Mouse (Mus musculus) ES-Bruce4 (cell line): ENCODE measurements around the gene Slc11a2. TPM values are rescaled to one million over a fixed set of nuclear protein-coding genes. Genes with fewer than 3 reads are reported as not detected.

Source experiments
- H3K27ac ChIP-seq: 2 replicates; pipeline ENCODE4 v1.5.1; 2012; ENCODE audit warnings: low read length, inconsistent platforms; ENCODE audit not compliant: insufficient read depth
- H3K27me3 ChIP-seq: 2 replicates; pipeline ENCODE4 v1.6.1; 2012; ENCODE audit warnings: mild to moderate bottlenecking, low read length, inconsistent platforms; ENCODE audit not compliant: control insufficient read depth, poor library complexity, insufficient read depth, severe bottlenecking
- H3K36me3 ChIP-seq: 2 replicates; pipeline ENCODE4 v1.6.1; 2012; ENCODE audit warnings: inconsistent platforms, mild to moderate bottlenecking, low read length, moderate library complexity; ENCODE audit not compliant: control insufficient read depth, poor library complexity, insufficient read depth, severe bottlenecking
- H3K4me1 ChIP-seq: one replicate; pipeline ENCODE4 v1.8.1; 2011; ENCODE audit warnings: low read length; ENCODE audit not compliant: control insufficient read depth, insufficient read depth
- H3K4me3 ChIP-seq: 2 replicates; pipeline ENCODE4 v1.5.1; 2011; ENCODE audit warnings: low read depth, mild to moderate bottlenecking, low read length
- H3K9ac ChIP-seq: 2 replicates; pipeline ENCODE4 v1.6.1; 2012; ENCODE audit warnings: low read depth, mild to moderate bottlenecking, inconsistent platforms; ENCODE audit not compliant: poor library complexity, severe bottlenecking
- H3K9me3 ChIP-seq: replicated peaks from 2 replicates; pipeline ENCODE4 v1.6.1; 2012; ENCODE audit warnings: mild to moderate bottlenecking, low read length, inconsistent platforms; ENCODE audit not compliant: control insufficient read depth, poor library complexity, insufficient read depth, severe bottlenecking
- CTCF ChIP-seq: IDR thresholded peaks from one replicate; pipeline ENCODE4 v1.8.1; 2011; ENCODE audit warnings: low read depth, low read length
- EP300 ChIP-seq: IDR thresholded peaks from 2 replicates; pipeline ENCODE4 v1.6.1; 2011; ENCODE audit warnings: low read depth, low read length; ENCODE audit not compliant: insufficient read depth
- POLR2A ChIP-seq: IDR thresholded peaks from one replicate; pipeline ENCODE4 v1.8.1; 2011; ENCODE audit warnings: low read length; ENCODE audit not compliant: insufficient read depth
- polyA plus RNA-seq: library from polyadenylated mRNA; stranded (reverse); fragments of >200 nt; gene quantifications from 2 replicates; pipeline ENCODE4 v1.2.4, GENCODE M21; 2011; ENCODE audit warnings: low read depth; ENCODE audit not compliant: missing spikeins, insufficient read depth, insufficient read length

Slc11a2 gene
- polyA plus RNA-seq, 1 experiment, result 29.9 TPM

GRCm38 (mm10) chr15:100391599-100391998, 33.3 kb downstream of the Slc11a2 start:
- H3K4me3 ChIP-seq, result no peak overlapping the region
- no peaks in the 10 kb centered on the region for H3K9me3 ChIP-seq
- no peak overlapping the region for H3K9ac ChIP-seq
- TF ChIP-seq EP300 (no peak), POLR2A (no peak), CTCF (no peak)
- H3K36me3 ChIP-seq, result no peaks in the 10 kb centered on the region
- no peak overlapping the region for H3K27ac ChIP-seq
- H3K27me3 ChIP-seq, result no peaks in the 10 kb centered on the region
- no peaks in the 10 kb centered on the region for H3K4me1 ChIP-seq

GRCm38 (mm10) chr15:100391066-100391465, 33.8 kb downstream of the Slc11a2 start:
- Histone ChIP-seq H3K27ac (no peak overlapping the region), H3K27me3 (no peaks in the 10 kb centered on the region), H3K4me3 (no peak overlapping the region), H3K36me3 (no peaks in the 10 kb centered on the region), H3K4me1 (no peaks in the 10 kb centered on the region), H3K9ac (no peak overlapping the region), H3K9me3 (no peaks in the 10 kb centered on the region)
- TF ChIP-seq CTCF (no peak), POLR2A (no peak), EP300 (no peak)

DNA sequence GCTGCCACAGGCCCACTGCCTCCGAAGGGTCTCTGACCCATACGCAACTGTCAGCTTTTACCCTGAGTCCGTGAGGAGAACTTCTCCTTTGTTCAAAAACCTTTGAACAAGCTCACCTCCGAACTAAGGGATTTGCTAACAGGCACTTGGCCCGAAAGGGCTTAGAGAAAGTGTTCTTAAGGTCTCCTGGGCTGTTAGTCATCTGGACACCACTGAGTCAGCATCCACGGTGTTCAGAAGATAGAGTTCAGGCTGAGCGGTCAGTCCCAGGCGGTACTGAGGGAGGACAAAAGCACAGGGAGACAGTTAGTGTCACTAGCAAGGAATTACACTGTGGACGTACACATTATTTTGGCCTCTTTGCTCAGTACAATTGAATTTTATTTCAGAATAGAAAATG, 36.0 kb downstream of the Slc11a2 start:
- H3K27ac ChIP-seq, result no peak overlapping the region
- H3K9me3 ChIP-seq, result no peaks in the 10 kb centered on the region
- H3K4me1 ChIP-seq, result no peaks in the 10 kb centered on the region
- no peaks in the 10 kb centered on the region for H3K36me3 ChIP-seq
- no peak for TF ChIP-seq EP300
- TF ChIP-seq CTCF, result no peak
- TF ChIP-seq POLR2A, result no peak
- no peaks in the 10 kb centered on the region for H3K27me3 ChIP-seq
- no peak overlapping the region for H3K9ac ChIP-seq
- H3K4me3 ChIP-seq, result no peak overlapping the region

DNA sequence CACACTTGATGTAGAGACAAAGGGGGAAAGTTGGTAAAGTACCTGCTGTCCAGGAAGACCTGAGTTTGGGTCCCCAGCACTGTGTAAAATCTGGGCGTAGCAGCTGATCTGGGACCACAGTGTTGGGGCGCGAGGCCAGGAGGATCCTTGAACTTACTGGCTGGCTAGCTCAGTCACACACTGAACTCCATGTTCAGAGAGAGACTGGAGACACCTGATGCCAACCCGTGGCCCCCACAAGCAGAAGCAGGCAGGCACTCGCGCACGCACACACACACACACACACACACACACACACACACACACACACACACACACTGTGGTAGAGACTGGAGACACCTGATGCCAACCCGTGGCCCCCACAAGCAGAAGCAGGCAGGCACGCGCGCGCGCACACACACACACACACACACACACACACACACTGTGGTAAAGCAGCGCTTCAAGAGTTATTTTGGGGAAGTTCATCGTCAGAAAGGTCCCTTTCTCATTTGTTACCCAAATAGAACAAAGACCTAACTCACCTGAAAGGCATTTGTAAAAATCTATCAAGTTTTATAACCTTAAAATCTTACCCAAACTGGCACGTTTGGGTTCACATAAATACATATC, 36.5 kb downstream of the Slc11a2 start:
- Histone ChIP-seq H3K27me3 (no peaks in the 10 kb centered on the region), H3K36me3 (no peaks in the 10 kb centered on the region), H3K9me3 (no peaks in the 10 kb centered on the region), H3K9ac (no peak overlapping the region), H3K4me3 (no peak overlapping the region), H3K27ac (no peak overlapping the region), H3K4me1 (no peaks in the 10 kb centered on the region)
- no peak for TF ChIP-seq CTCF
- TF ChIP-seq EP300, result no peak
- TF ChIP-seq POLR2A, result no peak

DNA sequence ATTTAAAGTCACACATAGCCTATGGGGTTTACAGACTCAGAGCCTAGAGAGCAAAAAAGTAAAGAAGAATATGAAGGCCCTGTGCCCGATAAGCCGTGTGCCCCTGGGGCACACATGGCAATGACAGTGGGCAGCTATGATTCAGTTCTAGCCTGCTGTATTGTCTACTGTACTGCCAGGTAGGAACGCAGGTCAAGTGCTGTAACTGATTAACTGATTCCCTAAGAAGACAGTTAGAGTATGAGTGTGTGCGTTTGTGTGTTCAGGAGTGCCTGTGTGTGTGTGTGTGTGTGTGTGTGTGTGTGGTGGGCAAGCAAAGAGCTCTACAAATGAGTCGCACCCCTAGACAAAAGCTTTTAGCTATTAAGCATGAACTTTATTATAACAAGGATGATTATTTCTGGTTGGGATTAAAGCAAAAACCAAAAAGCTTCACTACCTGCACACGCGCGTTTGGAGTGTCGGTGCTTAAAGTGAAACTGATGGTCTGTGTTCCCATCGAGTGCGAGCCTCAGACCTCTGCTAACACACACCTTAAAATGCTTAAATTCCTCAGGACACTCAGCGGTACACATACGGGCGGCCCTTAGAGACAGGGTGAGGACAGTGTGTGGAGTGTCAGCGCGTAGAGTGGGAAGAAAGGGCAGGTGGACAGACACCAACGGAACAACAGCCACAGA, 37.2 kb downstream of the Slc11a2 start:
- H3K9ac ChIP-seq, result no peak overlapping the region
- H3K4me3 ChIP-seq, result no peak overlapping the region
- no peak overlapping the region for H3K27ac ChIP-seq
- TF ChIP-seq EP300 (no peak), CTCF (no peak), POLR2A (no peak)
- H3K4me1 ChIP-seq, result no peaks in the 10 kb centered on the region
- H3K9me3 ChIP-seq, result no peaks in the 10 kb centered on the region
- no peaks in the 10 kb centered on the region for H3K36me3 ChIP-seq
- no peaks in the 10 kb centered on the region for H3K27me3 ChIP-seq

GRCm38 (mm10) chr15:100385705-100386104, 39.2 kb downstream of the Slc11a2 start:
- no peak overlapping the region for H3K27ac ChIP-seq
- TF ChIP-seq POLR2A (no peak), CTCF (no peak), EP300 (no peak)
- no peaks in the 10 kb centered on the region for H3K36me3 ChIP-seq
- H3K27me3 ChIP-seq, result no peaks in the 10 kb centered on the region
- no peaks in the 10 kb centered on the region for H3K9me3 ChIP-seq
- H3K4me3 ChIP-seq, result no peak overlapping the region
- H3K4me1 ChIP-seq, result no peaks in the 10 kb centered on the region
- no peak overlapping the region for H3K9ac ChIP-seq
